Mouse (Mus musculus): ENCODE results near the gene Hoxc9. TPM values are rescaled to one million over a fixed set of nuclear protein-coding genes. Genes with fewer than 3 reads are reported as not detected.

Hoxc9 gene
- polyA plus RNA-seq, 1 experiment: 0.22 TPM

- H3K27me3 ChIP-seq (ENCODE audit: control insufficient read depth, insufficient read depth, low read length): peaks cover 85% of the 10 kb centered on the region
- WGBS: 6% methylated on average over 50 of the region's 50 CpGs
- no peak overlapping the region for H3K27ac ChIP-seq (ENCODE audit: insufficient read depth, low read depth, low read length)
- no peaks in the 10 kb centered on the region for H3K4me1 ChIP-seq (ENCODE audit: control insufficient read depth, insufficient read depth, insufficient read length, low read length)
- TF ChIP-seq CTCF (IDR thresholded peaks at IDR 0.05; ENCODE audit: extremely low read depth, insufficient read length, insufficient replicate concordance, low read depth, low read length) (no peak), POLR2A (IDR thresholded peaks at IDR 0.05; ENCODE audit: low read depth, low read length) (no peak)
- no peaks in the 10 kb centered on the region for H3K36me3 ChIP-seq (ENCODE audit: control insufficient read depth, insufficient read depth, low read length)
- H3K4me3 ChIP-seq (ENCODE audit: low read depth, low read length): no peak overlapping the region
Measured at GRCm38 (mm10) chr15:102937036-102937666, 39.1 kb upstream of the Hoxc9 start.

DNA sequence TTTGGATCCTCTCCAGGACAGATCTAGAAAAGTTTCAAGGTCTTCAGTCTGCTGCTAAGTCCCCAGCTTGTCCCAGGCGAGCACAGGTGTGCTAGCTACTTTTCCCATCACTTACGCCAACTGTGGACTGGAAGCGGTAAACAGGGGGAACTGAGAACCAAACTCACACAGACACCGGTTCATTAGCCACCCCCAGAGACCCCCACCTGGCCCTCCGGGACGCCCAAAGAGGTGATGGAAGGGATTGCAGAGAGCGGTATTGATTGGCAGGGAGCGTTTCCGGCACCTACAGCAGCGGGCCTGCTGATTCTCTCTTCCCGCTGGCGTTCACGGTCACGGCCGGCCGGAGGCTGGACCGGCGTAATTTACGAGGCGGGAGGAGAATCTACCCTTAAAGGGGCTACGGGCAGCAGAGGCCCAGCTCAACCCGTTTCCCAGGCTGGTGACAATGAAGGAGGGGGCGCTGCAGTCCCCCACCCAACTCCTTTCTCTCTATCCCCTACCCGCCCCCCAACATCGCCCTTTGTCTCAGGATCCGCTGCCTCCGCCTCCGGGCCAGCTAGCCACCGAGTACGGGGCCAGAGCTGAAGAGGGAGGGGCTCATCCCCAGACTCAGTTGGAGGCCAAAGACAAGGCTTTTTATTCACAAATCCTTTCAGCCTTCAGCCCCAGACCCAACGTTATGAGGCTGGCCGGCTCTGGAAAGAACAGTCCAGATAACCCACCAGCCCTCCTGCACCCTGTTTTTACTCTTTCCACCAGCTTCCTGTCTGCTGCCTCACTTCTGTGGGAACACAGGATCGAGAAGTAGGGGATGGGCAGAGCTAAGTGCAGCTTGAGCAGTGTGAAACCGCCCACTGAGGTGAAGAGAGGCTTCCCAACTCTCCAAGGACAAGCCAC, 36.7 kb upstream of the Hoxc9 start:
- H3K4me3 ChIP-seq (ENCODE audit: low read depth, low read length): no peak overlapping the region
- no peak overlapping the region for H3K27ac ChIP-seq (ENCODE audit: insufficient read depth, low read depth, low read length)
- H3K4me1 ChIP-seq (ENCODE audit: control insufficient read depth, insufficient read depth, insufficient read length, low read length): 0 out of 2 replicates have a peak, but pooled peaks cover 2% of the 10 kb centered on the region
- no peak for TF ChIP-seq POLR2A (IDR thresholded peaks at IDR 0.05; ENCODE audit: low read depth, low read length)
- no peak for TF ChIP-seq CTCF (IDR thresholded peaks at IDR 0.05; ENCODE audit: extremely low read depth, insufficient read length, insufficient replicate concordance, low read depth, low read length)
- no peaks in the 10 kb centered on the region for H3K36me3 ChIP-seq (ENCODE audit: control insufficient read depth, insufficient read depth, low read length)
- 7% methylated on average over 34 of the region's 34 CpGs for WGBS
- H3K27me3 ChIP-seq (ENCODE audit: control insufficient read depth, insufficient read depth, low read length): peaks cover 76% of the 10 kb centered on the region

DNA sequence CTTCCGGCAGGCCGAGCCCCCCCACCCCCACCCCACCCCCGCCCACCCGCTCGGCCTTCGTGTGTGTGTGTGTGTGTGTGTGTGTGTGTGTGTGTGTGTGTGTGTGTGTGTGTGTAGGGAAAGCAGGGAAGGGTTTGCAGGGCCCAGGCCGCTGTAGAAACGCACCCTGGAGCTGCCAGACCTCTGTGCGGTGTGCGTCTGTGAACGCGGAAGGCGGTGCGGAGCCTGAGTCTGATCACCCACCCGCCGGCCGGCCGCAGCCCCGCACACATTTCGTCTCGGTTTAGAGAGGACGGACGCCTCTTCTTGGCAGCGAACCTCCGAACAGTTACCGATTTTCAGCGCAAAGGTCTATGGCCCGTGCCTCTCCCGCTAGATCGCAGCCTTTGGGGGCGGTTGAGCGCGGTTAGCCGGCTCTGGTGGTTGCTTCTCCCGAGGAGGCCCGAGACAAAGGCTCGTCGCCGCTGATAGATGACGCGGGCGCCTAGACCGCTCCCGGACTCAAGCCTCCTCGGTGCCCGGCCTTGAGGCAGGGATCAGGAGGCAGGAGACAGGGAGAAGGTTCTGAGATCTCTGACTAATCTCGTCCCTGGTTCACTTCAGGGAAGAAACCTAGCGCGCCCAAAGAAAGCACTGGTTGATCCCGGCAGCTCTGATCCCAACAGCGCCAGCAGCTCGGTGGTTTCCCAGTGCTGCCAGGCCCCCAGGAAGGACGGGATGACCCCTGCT, 33.3 kb upstream of the Hoxc9 start:
- 0 out of 2 replicates have a peak, but pooled peaks cover 2% of the 10 kb centered on the region for H3K4me1 ChIP-seq (ENCODE audit: control insufficient read depth, insufficient read depth, insufficient read length, low read length)
- 2% methylated on average over 51 of the region's 53 CpGs for WGBS
- H3K27ac ChIP-seq (ENCODE audit: insufficient read depth, low read depth, low read length): no peak overlapping the region
- H3K27me3 ChIP-seq (ENCODE audit: control insufficient read depth, insufficient read depth, low read length): peaks cover 75% of the 10 kb centered on the region
- H3K4me3 ChIP-seq (ENCODE audit: low read depth, low read length): no peak overlapping the region
- H3K36me3 ChIP-seq (ENCODE audit: control insufficient read depth, insufficient read depth, low read length): no peaks in the 10 kb centered on the region
- no peak for TF ChIP-seq CTCF (IDR thresholded peaks at IDR 0.05; ENCODE audit: extremely low read depth, insufficient read length, insufficient replicate concordance, low read depth, low read length)
- TF ChIP-seq POLR2A (IDR thresholded peaks at IDR 0.05; ENCODE audit: low read depth, low read length): no peak

GRCm38 (mm10) chr15:102943468-102943813, 32.8 kb upstream of the Hoxc9 start:
- H3K27ac ChIP-seq (ENCODE audit: insufficient read depth, low read depth, low read length): no peak overlapping the region
- TF ChIP-seq POLR2A (IDR thresholded peaks at IDR 0.05; ENCODE audit: low read depth, low read length) (no peak), CTCF (IDR thresholded peaks at IDR 0.05; ENCODE audit: extremely low read depth, insufficient read length, insufficient replicate concordance, low read depth, low read length) (no peak)
- no peak overlapping the region for H3K4me3 ChIP-seq (ENCODE audit: low read depth, low read length)
- H3K4me1 ChIP-seq (ENCODE audit: control insufficient read depth, insufficient read depth, insufficient read length, low read length): 0 out of 2 replicates have a peak, but pooled peaks cover 2% of the 10 kb centered on the region
- peaks cover 75% of the 10 kb centered on the region for H3K27me3 ChIP-seq (ENCODE audit: control insufficient read depth, insufficient read depth, low read length)
- H3K36me3 ChIP-seq (ENCODE audit: control insufficient read depth, insufficient read depth, low read length): no peaks in the 10 kb centered on the region
- 13% methylated on average over 5 of the region's 5 CpGs for WGBS

DNA sequence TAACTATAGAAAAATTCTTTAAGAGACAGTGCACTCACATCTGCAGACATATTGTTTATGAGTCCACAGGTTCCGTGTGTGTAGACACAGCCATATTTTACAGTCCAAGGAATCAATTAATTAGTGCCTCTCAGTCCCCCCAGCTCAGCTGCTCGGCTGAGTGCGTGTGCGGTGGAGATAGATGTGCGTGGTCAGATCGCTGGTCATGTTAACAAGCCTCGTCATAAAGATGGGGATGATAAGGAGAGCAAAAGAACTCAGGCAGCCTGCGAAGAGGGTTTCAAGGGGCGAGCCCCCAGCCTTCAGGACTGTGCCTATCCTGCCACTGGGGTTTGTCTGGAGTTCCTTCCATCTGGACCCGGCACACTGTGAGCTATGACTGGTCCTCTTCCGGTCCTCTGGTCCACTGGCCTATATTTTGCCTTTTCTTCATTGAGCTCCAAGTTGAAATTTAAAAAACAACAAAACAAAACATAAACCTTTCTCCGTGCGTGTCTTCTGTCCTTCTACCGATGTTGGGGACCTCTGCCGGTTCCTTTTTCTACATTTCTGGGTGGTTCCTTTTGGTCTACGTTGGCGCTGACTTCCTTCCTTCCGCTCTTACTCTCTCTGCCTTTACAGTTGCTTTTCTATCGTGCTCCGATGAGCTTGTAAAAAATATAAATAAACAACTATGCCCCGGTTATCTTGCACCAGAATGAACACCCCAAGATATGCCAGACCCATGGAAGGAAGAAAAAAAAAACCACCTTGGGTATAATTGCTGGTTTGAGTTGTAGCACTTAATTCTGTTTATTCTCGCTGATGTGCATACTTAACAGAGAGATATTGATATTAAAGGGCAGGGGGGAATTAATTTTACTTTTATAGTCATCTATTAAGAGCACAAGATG, 30.8 kb upstream of the Hoxc9 start:
- 0 out of 2 replicates have a peak, but pooled peaks cover 2% of the 10 kb centered on the region for H3K4me1 ChIP-seq (ENCODE audit: control insufficient read depth, insufficient read depth, insufficient read length, low read length)
- WGBS: 17% methylated on average over 22 of the region's 22 CpGs
- H3K36me3 ChIP-seq (ENCODE audit: control insufficient read depth, insufficient read depth, low read length): no peaks in the 10 kb centered on the region
- TF ChIP-seq POLR2A (IDR thresholded peaks at IDR 0.05; ENCODE audit: low read depth, low read length) (no peak), CTCF (IDR thresholded peaks at IDR 0.05; ENCODE audit: extremely low read depth, insufficient read length, insufficient replicate concordance, low read depth, low read length) (no peak)
- H3K27me3 ChIP-seq (ENCODE audit: control insufficient read depth, insufficient read depth, low read length): peaks cover 77% of the 10 kb centered on the region
- H3K4me3 ChIP-seq (ENCODE audit: low read depth, low read length): no peak overlapping the region
- H3K27ac ChIP-seq (ENCODE audit: insufficient read depth, low read depth, low read length): no peak overlapping the region

- H3K36me3 ChIP-seq (ENCODE audit: control insufficient read depth, insufficient read depth, low read length): no peaks in the 10 kb centered on the region
- H3K27me3 ChIP-seq (ENCODE audit: control insufficient read depth, insufficient read depth, low read length): peaks cover 80% of the 10 kb centered on the region
- no peak overlapping the region for H3K27ac ChIP-seq (ENCODE audit: insufficient read depth, low read depth, low read length)
- WGBS: 7% methylated on average over 9 of the region's 9 CpGs
- no peak overlapping the region for H3K4me3 ChIP-seq (ENCODE audit: low read depth, low read length)
- H3K4me1 ChIP-seq (ENCODE audit: control insufficient read depth, insufficient read depth, insufficient read length, low read length): 0 out of 2 replicates have a peak, but pooled peaks cover 2% of the 10 kb centered on the region
- TF ChIP-seq CTCF (IDR thresholded peaks at IDR 0.05; ENCODE audit: extremely low read depth, insufficient read length, insufficient replicate concordance, low read depth, low read length) (no peak), POLR2A (IDR thresholded peaks at IDR 0.05; ENCODE audit: low read depth, low read length) (no peak)
Measured at GRCm38 (mm10) chr15:102947276-102947675, 29.0 kb upstream of the Hoxc9 start.

All from small intestine, adult 2 months (tissue).